Comparison of ENCODE assay signal across 8 mouse cellular contexts in genomic region chr1:135719983-135720382, GRCm38 (mm10). TPM values are rescaled to one million over a fixed set of nuclear protein-coding genes. Genes with fewer than 3 reads are reported as not detected.
A peak's percentile ranks its signal among the peaks of the same experiment; 100 is the strongest.
DNase-seq lines count a peak whose midpoint lies in the region; ATAC-seq and TF ChIP-seq lines count a peak whose summit lies in the region.

Gene Csrp1, plus strand, starts transcription at chr1:135720061.

- TF ChIP-seq CTCF in MEL (IDR thresholded peaks at IDR 0.05 in 2 of 3, conservative IDR thresholded peaks at IDR 0.05 in 1 of 3; ENCODE audit: control insufficient read depth in 1 of 3, insufficient read depth in 1 of 3, low read depth in 2 of 3, low read length in 3 of 3, poor library complexity in 1 of 3, severe bottlenecking in 1 of 3): no peak
- no peak for TF ChIP-seq CTCF in liver, embryonic 14.5 days (IDR thresholded peaks at IDR 0.05; ENCODE audit: low read depth)

- no peaks in the 10 kb centered on the region for H3K9me3 ChIP-seq in MEL (replicated peaks; ENCODE audit: insufficient read depth, low read length)
- H3K9me3 ChIP-seq in forebrain, embryonic 16.5 days (ENCODE audit: control insufficient read depth, low read length): no peaks in the 10 kb centered on the region
- H3K9me3 ChIP-seq in hindbrain, embryonic 12.5 days (replicated peaks): no peaks in the 10 kb centered on the region
- H3K9me3 ChIP-seq in liver, embryonic 14.5 days (ENCODE audit: control insufficient read depth, low read length): no peaks in the 10 kb centered on the region

- no peak for TF ChIP-seq EP300 in MEL (IDR thresholded peaks at IDR 0.05; ENCODE audit: low read depth in 1 of 2, low read length in 2 of 2)
- no peak for TF ChIP-seq EP300 in liver, embryonic 14.5 days (IDR thresholded peaks at IDR 0.05; ENCODE audit: low read depth)

- H3K4me2 ChIP-seq in forebrain, embryonic 16.5 days (ENCODE audit: low read length): no peak within 1 kb of the TSS
- H3K4me2 ChIP-seq in hindbrain, embryonic 12.5 days (replicated peaks): no peak within 1 kb of the TSS
- H3K4me2 ChIP-seq in liver, embryonic 14.5 days (ENCODE audit: low read depth): peak within 1 kb of the TSS; percentile 36; the same call in 1 of the 2 replicates

- H3K4me1 ChIP-seq in MEL (ENCODE audit: control insufficient read depth in 1 of 2, insufficient read depth in 2 of 2, low read length in 2 of 2): peaks cover 3 to 16% of the 10 kb centered on the region in 2 experiments; a peak in 3 of 4 replicates
- 0 out of 2 replicates have a peak, but pooled peaks cover 2% of the 10 kb centered on the region for H3K4me1 ChIP-seq in forebrain, embryonic 16.5 days (replicated peaks; ENCODE audit: control insufficient read depth, insufficient read depth, low read length)
- no peaks in the 10 kb centered on the region for H3K4me1 ChIP-seq in hindbrain, embryonic 12.5 days
- H3K4me1 ChIP-seq in liver, embryonic 14.5 days (replicated peaks; ENCODE audit: control insufficient read depth in 2 of 2, insufficient read depth in 2 of 2, low read length in 1 of 2): peaks cover 2 to 21% of the 10 kb centered on the region in 2 experiments

- TF ChIP-seq RAD21 in MEL (IDR thresholded peaks at IDR 0.05; ENCODE audit: low read depth, low read length): no peak

- H3K9ac ChIP-seq in MEL (ENCODE audit: control insufficient read depth, low read depth, low read length, poor library complexity, severe bottlenecking): no peak within 1 kb of the TSS
- no peak within 1 kb of the TSS for H3K9ac ChIP-seq in forebrain, embryonic 16.5 days (replicated peaks; ENCODE audit: low read depth, low read length)
- no peak within 1 kb of the TSS for H3K9ac ChIP-seq in hindbrain, embryonic 12.5 days
- no peak within 1 kb of the TSS for H3K9ac ChIP-seq in liver, embryonic 14.5 days (replicated peaks)

- H3K36me3 ChIP-seq in MEL (ENCODE audit: control insufficient read depth in 1 of 2, insufficient read depth in 2 of 2, low read length in 2 of 2): peaks cover 0 to 12% of the 10 kb centered on the region in 2 experiments; a peak in 2 of 4 replicates
- no peaks in the 10 kb centered on the region for H3K36me3 ChIP-seq in forebrain, embryonic 16.5 days (ENCODE audit: control insufficient read depth, insufficient read depth)
- H3K36me3 ChIP-seq in hindbrain, embryonic 12.5 days: no peaks in the 10 kb centered on the region
- no peaks in the 10 kb centered on the region for H3K36me3 ChIP-seq in liver, embryonic 14.5 days (replicated peaks; ENCODE audit: control insufficient read depth, insufficient read depth, low read depth)

- no peak within 1 kb of the TSS for H3K27ac ChIP-seq in MEL (ENCODE audit: control insufficient read depth, low read depth, low read length)
- H3K27ac ChIP-seq in forebrain, embryonic 16.5 days (ENCODE audit: low read length): no peak within 1 kb of the TSS
- H3K27ac ChIP-seq in hindbrain, embryonic 12.5 days: no peak within 1 kb of the TSS
- H3K27ac ChIP-seq in liver, embryonic 14.5 days: no peak within 1 kb of the TSS

- DNase-seq in adrenal gland, adult 18-20 months (ENCODE audit: low spot score in 2 of 2): no peak
- DNase-seq in adrenal gland, adult (ENCODE audit: inconsistent age in 2 of 2, low spot score in 1 of 2): no peak
- no peak for DNase-seq in MEL (ENCODE audit: low read depth, low spot score)
- DNase-seq in liver, embryonic 14.5 days (ENCODE audit: low read depth in 3 of 3, low spot score in 3 of 3): no peak
- no peak for DNase-seq in adipocyte (ENCODE audit: low spot score)
- DNase-seq in right cerebral cortex, postnatal 25 days: no peak

- H3K27me3 ChIP-seq in MEL (ENCODE audit: control insufficient read depth in 1 of 2, insufficient read depth in 2 of 2, low read length in 2 of 2): no peaks in the 10 kb centered on the region
- no peaks in the 10 kb centered on the region for H3K27me3 ChIP-seq in forebrain, embryonic 16.5 days (replicated peaks; ENCODE audit: control insufficient read depth, insufficient read depth, low read length)
- no peaks in the 10 kb centered on the region for H3K27me3 ChIP-seq in hindbrain, embryonic 12.5 days
- H3K27me3 ChIP-seq in liver, embryonic 14.5 days (ENCODE audit: control insufficient read depth, insufficient read depth, low read length): no peaks in the 10 kb centered on the region

- H3K4me3 ChIP-seq in MEL (ENCODE audit: control insufficient read depth in 1 of 2, insufficient read depth in 1 of 2, low read depth in 2 of 2, low read length in 2 of 2): no peak within 1 kb of the TSS
- H3K4me3 ChIP-seq in forebrain, embryonic 16.5 days (replicated peaks; ENCODE audit: low read length): no peak within 1 kb of the TSS
- H3K4me3 ChIP-seq in hindbrain, embryonic 12.5 days: no peak within 1 kb of the TSS
- H3K4me3 ChIP-seq in liver, embryonic 14.5 days (ENCODE audit: insufficient read depth in 1 of 2, low read depth in 2 of 2, low read length in 2 of 2): no peak within 1 kb of the TSS

- TF ChIP-seq POLR2A in MEL (IDR thresholded peaks at IDR 0.05; ENCODE audit: control insufficient read depth in 1 of 2, insufficient read depth in 1 of 2, low read depth in 1 of 2, low read length in 2 of 2, poor library complexity in 1 of 2): no peak

- ATAC-seq in forebrain, embryonic 16.5 days: no peak
- ATAC-seq in hindbrain, embryonic 12.5 days (ENCODE audit: low FRiP score): peak; percentile 40; the same call in 1 of the 2 replicates
- ATAC-seq in liver, embryonic 14.5 days (ENCODE audit: insufficient read depth): no peak

- whole genome bisulfite sequencing in forebrain, embryonic 16.5 days: 74% methylated on average over 6 of the region's 6 CpGs
- 80% methylated on average over 6 of the region's 6 CpGs for WGBS in hindbrain, embryonic 12.5 days
- 48% methylated on average over 6 of the region's 6 CpGs for WGBS in liver, embryonic 14.5 days (ENCODE audit: insufficient replicate concordance)

- H3K79me2 ChIP-seq in MEL (ENCODE audit: control insufficient read depth, insufficient read depth, low read length, poor library complexity): no peaks in the 10 kb centered on the region

TF ChIP-seq in MEL, 35 proteins besides CTCF, POLR2A, EP300 and RAD21:
- TF ChIP-seq CHD1 (IDR thresholded peaks at IDR 0.05; ENCODE audit: low read depth, low read length): no peak

RNA-seq across cellular contexts. Expression of gene Csrp1, which starts in this region (rescaled TPM):
- 100 to 1,000 TPM in 1 of 2 experiments, 10 to 100 TPM in 1; 63.7 to 118 TPM for total RNA-seq in adrenal gland, adult 18-20 months (2021)
- total RNA-seq in MEL (2012; rRNA removed): 40.3 and 44.4 TPM in 2 replicates
- 10 to 100 TPM in 1 of 2 experiments, not detected in 1; 73.0 TPM for polyA plus RNA-seq in MEL (2012; ENCODE audit: insufficient read depth in 1 of 2, insufficient read length in 2 of 2, low read depth in 1 of 2, low replicate concordance in 2 of 2, missing spikeins in 1 of 2)
- 14.5 and 17.6 TPM in 2 replicates for polyA plus RNA-seq in forebrain, embryonic 16.5 days (2015; fragmentation: Nextera tagmentation; extraction: Ambion mirVana)
- 47.7 and 54.1 TPM in 2 replicates for polyA plus RNA-seq in hindbrain, embryonic 12.5 days (2016; fragmentation: Nextera tagmentation; extraction: Ambion mirVana)
- polyA plus RNA-seq in liver, embryonic 14.5 days (2012; rRNA removed): 35.7 and 38.2 TPM in 2 replicates
- polyA plus RNA-seq in liver, embryonic 14.5 days (2014; fragmentation: Nextera tagmentation; extraction: Ambion mirVana): 33.8 and 34.7 TPM in 2 replicates
